Mouse (Mus musculus) cerebellum, adult 2 months (tissue): ENCODE data around the gene Slit3.

Experiments used
- CTCF ChIP-seq: fragments of 200-500 bp; IDR thresholded peaks from 2 replicates; pipeline ENCODE4 v1.5.1; 2011; ENCODE audit warnings: low read depth, mild to moderate bottlenecking, control low read depth, low read length, moderate library complexity, borderline replicate concordance; ENCODE audit not compliant: insufficient read depth
- POLR2A ChIP-seq: fragments of 200-500 bp; IDR thresholded peaks from 2 replicates; pipeline ENCODE4 v1.6.1; 2011; ENCODE audit warnings: low read length, control low read depth, borderline replicate concordance; ENCODE audit not compliant: insufficient read depth

DNA sequence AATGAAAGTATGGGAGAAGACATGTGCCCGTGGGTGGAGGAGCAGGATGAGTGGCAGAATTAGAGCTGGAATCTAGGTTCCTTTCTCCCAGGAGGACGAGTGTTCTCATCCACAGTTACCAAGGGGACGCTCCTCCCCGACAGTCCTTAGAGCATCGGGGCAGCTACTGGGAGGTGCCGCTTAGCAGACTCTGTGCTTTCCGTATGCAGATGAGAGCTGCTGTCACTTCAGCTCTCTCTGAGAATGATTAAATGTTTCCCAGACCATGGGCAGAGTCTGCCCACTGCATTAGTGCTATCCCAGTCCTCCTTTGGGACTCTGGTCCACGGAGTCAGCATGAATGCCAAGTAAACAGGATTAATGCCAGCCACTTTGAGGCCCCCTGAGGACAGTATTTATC lies 359.1 kb downstream of the Slit3 start:
- no peak for TF ChIP-seq POLR2A
- no peak for TF ChIP-seq CTCF
